In genomic region chr10:122560001-122560695, GRCm38 (mm10) we compare ENCODE assay signal across 28 mouse cellular contexts.
DNase-seq lines count a peak whose midpoint lies in the region; ATAC-seq and TF ChIP-seq lines count a peak whose summit lies in the region.
"Had no signal": no experiment of that assay in that cellular context is flagged by ENCODE, and none has a peak within 500 bp of the region (broad histone marks: within the 10 kb centered on the region; RNA-seq: fewer than 3 reads in every experiment).

No protein-coding gene starts in this region.

- no peaks in the 10 kb centered on the region for H3K27me3 ChIP-seq in midbrain, embryonic 11.5 days (ENCODE audit: control insufficient read depth, insufficient read depth, low read length)
- no peaks in the 10 kb centered on the region for H3K27me3 ChIP-seq in midbrain, postnatal 0 days (ENCODE audit: insufficient read depth, low read length)
- H3K27me3 ChIP-seq in intestine, embryonic 15.5 days (replicated peaks): no peaks in the 10 kb centered on the region
- H3K27me3 ChIP-seq: CH12.LX; embryonic facial prominence, embryonic 15.5 days; forebrain, embryonic 15.5 days; heart, embryonic 12.5 days; heart, embryonic 15.5 days; hindbrain, embryonic 13.5 days had no signal

- peaks cover 5% of the 10 kb centered on the region; the same call in 1 of the 2 replicates for H3K4me1 ChIP-seq in midbrain, embryonic 11.5 days (ENCODE audit: control insufficient read depth, insufficient read depth, low read length)
- no peaks in the 10 kb centered on the region for H3K4me1 ChIP-seq in midbrain, postnatal 0 days (ENCODE audit: insufficient read depth, low read length)
- 0 out of 2 replicates have a peak, but pooled peaks cover 3% of the 10 kb centered on the region for H3K4me1 ChIP-seq in intestine, embryonic 15.5 days (replicated peaks)
- H3K4me1 ChIP-seq: embryonic facial prominence, embryonic 15.5 days; forebrain, embryonic 15.5 days; heart, embryonic 12.5 days; heart, embryonic 15.5 days had no signal

- H3K4me2 ChIP-seq in midbrain, embryonic 11.5 days: no peak overlapping the region
- H3K4me2 ChIP-seq in midbrain, postnatal 0 days (ENCODE audit: low read depth, low read length, poor library complexity, severe bottlenecking): no peak overlapping the region
- no peak overlapping the region for H3K4me2 ChIP-seq in intestine, embryonic 15.5 days (replicated peaks)
- H3K4me2 ChIP-seq: embryonic facial prominence, embryonic 15.5 days; forebrain, embryonic 15.5 days; heart, embryonic 12.5 days; heart, embryonic 15.5 days; hindbrain, embryonic 13.5 days had no signal

- TF ChIP-seq CTCF in midbrain, postnatal 0 days (IDR thresholded peaks at IDR 0.05): no peak

- H3K4me3 ChIP-seq in midbrain, embryonic 11.5 days (ENCODE audit: low read depth, low read length): no peak overlapping the region
- H3K4me3 ChIP-seq in midbrain, postnatal 0 days (ENCODE audit: low read depth, low read length): no peak overlapping the region
- H3K4me3 ChIP-seq in intestine, embryonic 15.5 days (replicated peaks): no peak overlapping the region
- H3K4me3 ChIP-seq: embryonic facial prominence, embryonic 15.5 days; forebrain, embryonic 15.5 days; heart, embryonic 12.5 days; heart, embryonic 15.5 days; hindbrain, embryonic 10.5 days; hindbrain, embryonic 13.5 days had no signal

- no peaks in the 10 kb centered on the region for H3K36me3 ChIP-seq in midbrain, embryonic 11.5 days (ENCODE audit: control insufficient read depth, insufficient read depth, low read length)
- no peaks in the 10 kb centered on the region for H3K36me3 ChIP-seq in midbrain, postnatal 0 days (ENCODE audit: insufficient read depth, low read length)
- H3K36me3 ChIP-seq in intestine, embryonic 15.5 days: no peaks in the 10 kb centered on the region
- H3K36me3 ChIP-seq: embryonic facial prominence, embryonic 15.5 days; forebrain, embryonic 15.5 days; G1E; heart, embryonic 12.5 days; heart, embryonic 15.5 days; hindbrain, embryonic 10.5 days; hindbrain, embryonic 13.5 days had no signal

- H3K27ac ChIP-seq in midbrain, embryonic 11.5 days (ENCODE audit: low read depth, low read length): no peak overlapping the region
- H3K27ac ChIP-seq in midbrain, postnatal 0 days (ENCODE audit: low read depth, low read length): no peak overlapping the region
- no peak overlapping the region for H3K27ac ChIP-seq in intestine, embryonic 15.5 days
- H3K27ac ChIP-seq: embryonic facial prominence, embryonic 15.5 days; forebrain, embryonic 15.5 days; heart, embryonic 15.5 days; hindbrain, embryonic 10.5 days; hindbrain, embryonic 13.5 days had no signal

- no peak for ATAC-seq in midbrain, embryonic 11.5 days (ENCODE audit: low FRiP score)
- no peak for ATAC-seq in midbrain, postnatal 0 days (ENCODE audit: low FRiP score)
- ATAC-seq in intestine, embryonic 15.5 days: peak; percentile 89
- ATAC-seq: forebrain, embryonic 15.5 days; hindbrain, embryonic 16.5 days had no signal

- H3K9ac ChIP-seq in midbrain, embryonic 11.5 days (ENCODE audit: low read length): no peak overlapping the region
- H3K9ac ChIP-seq in midbrain, postnatal 0 days (replicated peaks; ENCODE audit: low read length, poor library complexity, severe bottlenecking): no peak overlapping the region
- H3K9ac ChIP-seq in intestine, embryonic 15.5 days: no peak overlapping the region
- H3K9ac ChIP-seq: embryonic facial prominence, embryonic 15.5 days; forebrain, embryonic 15.5 days; heart, embryonic 12.5 days; heart, embryonic 15.5 days; hindbrain, embryonic 13.5 days had no signal

- WGBS in midbrain, embryonic 11.5 days: 87% methylated on average over 10 of the region's 10 CpGs
- WGBS in midbrain, postnatal 0 days: 83% methylated on average over 10 of the region's 10 CpGs
- WGBS in intestine, embryonic 15.5 days: 59% methylated on average over 10 of the region's 10 CpGs
- 32% methylated on average over 10 of the region's 10 CpGs for WGBS in large intestine, adult 2 months

- H3K9me3 ChIP-seq in midbrain, embryonic 11.5 days (ENCODE audit: control insufficient read depth, low read length): no peaks in the 10 kb centered on the region
- no peaks in the 10 kb centered on the region for H3K9me3 ChIP-seq in midbrain, postnatal 0 days (ENCODE audit: low read length)
- H3K9me3 ChIP-seq in intestine, embryonic 15.5 days: no peaks in the 10 kb centered on the region
- H3K9me3 ChIP-seq: embryonic facial prominence, embryonic 15.5 days; forebrain, embryonic 15.5 days; heart, embryonic 12.5 days; heart, embryonic 15.5 days; hindbrain, embryonic 10.5 days; hindbrain, embryonic 13.5 days had no signal

- peak; percentile 41 for DNase-seq in midbrain, embryonic 11.5 days (ENCODE audit: low spot score, missing footprints)
- no peak for DNase-seq in midbrain, postnatal 0 days (ENCODE audit: low spot score)
- peak; percentile 32 for DNase-seq in large intestine, adult 2 months (ENCODE audit: low read depth, low spot score)
- DNase-seq in skeletal muscle tissue, adult 2 months (ENCODE audit: low read depth, low spot score): peak; percentile 45
- DNase-seq in Muller cell, postnatal 12 days (ENCODE audit: inconsistent ontology term): no peak
- no peak for DNase-seq in cerebellum, postnatal 4 days (ENCODE audit: low spot score in 2 of 2)
- DNase-seq: adrenal gland, adult 2 months; adrenal gland, postnatal 14 days; B cell, adult 2 months; cerebellum, adult 11 months; cerebellum, adult 2 months; cerebellum, adult 9-11 months; cerebellum, postnatal 25 days; embryo, embryonic 11 days; gastrocnemius, postnatal 25 days; heart, adult 18-20 months; heart, postnatal 10 days; heart, postnatal 36 days had no signal

Comparison
In these comparisons a context has a peak if more than half of its experiments do, and no peak if none do; other contexts are left out.
1. DNase-seq: peak in midbrain, embryonic 11.5 days (single experiment), large intestine, adult 2 months (single experiment) and skeletal muscle tissue, adult 2 months (single experiment); none in midbrain, postnatal 0 days (single experiment), Muller cell, postnatal 12 days (single experiment) and cerebellum, postnatal 4 days (0 of 2).